Mouse (Mus musculus): Measurements from ENCODE around the gene Ddx21.

GRCm38 (mm10) chr10:62604161-62604560 lies 2.1 kb upstream of the Ddx21 start:
- TF ChIP-seq CTCF (IDR thresholded peaks at IDR 0.05; ENCODE audit: extremely low read depth, insufficient read length, insufficient replicate concordance, low read depth, low read length) (no peak), POLR2A (IDR thresholded peaks at IDR 0.05; ENCODE audit: low read depth, low read length) (no peak)

Data from small intestine, adult 2 months (tissue).